Mouse (Mus musculus): ENCODE data around the gene Mag.

The Mag gene

DNA sequence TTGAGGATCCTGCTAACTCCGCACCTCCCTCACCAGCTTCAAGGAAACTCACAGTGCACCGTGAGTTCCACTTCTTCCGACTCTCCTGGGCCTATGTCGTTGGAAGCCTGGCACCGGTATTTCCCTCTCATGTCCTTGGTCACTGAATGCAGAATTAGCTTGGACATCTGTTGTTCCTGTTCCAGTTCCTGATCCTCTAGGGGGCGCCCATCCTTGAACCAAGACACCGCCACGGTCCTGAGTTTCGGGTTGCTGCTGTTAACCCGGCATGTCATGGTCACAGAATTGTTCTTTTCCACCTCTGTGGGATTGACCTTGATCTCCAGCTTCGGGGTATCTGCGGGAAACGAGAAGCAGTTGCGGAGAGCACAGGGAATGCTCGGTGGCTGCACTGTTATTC lies 41.6 kb downstream of the Mag start:
- DNase-seq (ENCODE audit: low spot score), result peak; percentile 13

DNA sequence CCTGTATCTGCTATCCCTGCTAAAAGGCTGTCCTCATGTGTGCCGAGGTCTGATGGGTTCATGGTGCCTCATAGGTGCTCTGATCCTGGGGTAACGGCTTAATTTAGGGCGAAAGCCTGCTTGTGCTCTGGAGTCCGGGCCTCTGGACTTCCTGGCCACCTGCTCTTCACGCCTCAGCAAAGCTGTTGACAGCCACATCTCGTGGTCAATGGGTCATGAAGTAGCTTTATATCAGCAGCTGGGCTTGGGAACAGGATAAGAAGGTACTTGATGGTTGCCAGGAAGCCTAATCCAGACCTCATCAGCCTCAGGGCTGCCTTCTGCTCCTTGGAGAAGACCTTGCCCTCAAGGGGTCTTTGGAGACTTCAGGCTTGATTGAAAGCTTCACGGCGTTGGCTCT lies 51.3 kb downstream of the Mag start:
- DNase-seq (ENCODE audit: low spot score), result no peak

DNA sequence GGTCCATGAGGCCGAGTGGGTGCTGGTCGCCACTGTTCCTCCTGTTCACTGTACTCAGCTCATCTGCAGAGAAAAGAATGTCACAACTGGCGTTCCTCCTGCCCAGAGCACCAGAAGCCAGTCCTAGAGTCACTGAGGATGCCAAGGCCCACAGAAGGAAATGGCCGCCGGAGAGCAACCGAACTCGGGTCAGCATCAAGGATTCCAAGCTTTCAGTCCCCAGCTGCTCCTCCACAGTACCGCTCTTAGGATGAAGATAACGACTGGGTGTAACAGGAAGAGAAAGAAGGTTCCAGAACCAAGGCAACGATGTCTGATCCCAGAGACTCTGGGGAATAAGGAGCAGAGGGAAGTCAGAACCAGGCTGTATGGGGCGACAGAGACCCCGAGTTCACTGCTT lies 53.2 kb downstream of the Mag start, which contains the start of gene Ffar1:
TSS of gene Ffar1 (minus strand) at position 101 of the 400 bp plus-strand sequence.
- no peak for DNase-seq (ENCODE audit: low spot score)

DNA sequence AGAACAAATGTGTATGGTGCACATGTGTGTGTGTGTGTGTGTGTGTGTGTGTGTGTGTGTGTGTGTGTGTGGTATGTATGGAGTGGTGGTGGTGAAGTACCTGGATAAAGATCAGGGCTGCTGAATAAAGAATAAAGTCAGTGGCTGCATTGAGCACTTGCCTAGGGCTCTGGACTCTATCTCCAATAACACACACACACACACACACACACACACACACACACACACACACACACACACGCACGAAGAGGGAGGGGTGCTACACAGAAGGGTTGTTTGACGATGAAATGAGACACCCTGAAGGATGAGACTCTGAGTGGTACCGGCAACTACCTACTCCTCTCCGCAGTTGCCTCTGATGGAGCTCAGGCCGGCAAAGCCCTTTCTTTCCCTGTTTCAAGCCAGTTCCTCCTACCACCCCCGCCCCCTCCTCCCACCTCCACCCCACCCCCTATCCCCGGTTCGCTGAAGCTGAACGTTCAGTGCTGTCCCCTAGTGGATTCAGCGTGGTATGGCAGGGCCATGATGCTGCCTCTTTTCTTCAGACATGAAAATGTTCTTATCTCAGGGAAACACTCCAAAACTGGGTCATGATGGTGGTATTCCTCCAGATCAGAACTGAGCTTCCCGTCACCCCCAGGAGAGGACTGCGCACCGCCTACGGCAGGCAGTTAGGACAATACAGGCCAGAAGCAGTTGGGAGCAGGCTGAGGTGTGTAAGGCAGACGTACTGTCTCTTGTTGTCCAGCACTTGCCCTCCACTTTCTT lies 54.9 kb downstream of the Mag start:
- peak; percentile 38 for DNase-seq (ENCODE audit: low spot score)

DNA sequence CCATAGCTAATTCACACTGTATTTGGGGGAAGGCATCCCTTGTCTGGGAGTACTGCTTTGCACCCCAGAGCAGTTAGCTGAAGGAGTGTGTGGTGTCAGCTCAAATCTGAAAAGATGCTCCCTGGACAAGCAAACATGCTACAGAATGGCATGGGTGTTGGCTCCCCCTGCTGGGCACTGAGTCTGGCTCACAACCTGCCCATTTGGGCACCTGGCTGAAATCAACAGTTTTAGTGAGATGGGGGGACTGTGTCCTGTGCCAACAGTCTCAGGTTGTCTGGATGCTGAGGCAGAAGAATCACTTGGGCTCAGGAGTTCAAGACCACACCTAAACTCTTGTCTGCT lies 55.4 kb downstream of the Mag start:
- DNase-seq (ENCODE audit: low spot score), result peak; percentile 82

DNA sequence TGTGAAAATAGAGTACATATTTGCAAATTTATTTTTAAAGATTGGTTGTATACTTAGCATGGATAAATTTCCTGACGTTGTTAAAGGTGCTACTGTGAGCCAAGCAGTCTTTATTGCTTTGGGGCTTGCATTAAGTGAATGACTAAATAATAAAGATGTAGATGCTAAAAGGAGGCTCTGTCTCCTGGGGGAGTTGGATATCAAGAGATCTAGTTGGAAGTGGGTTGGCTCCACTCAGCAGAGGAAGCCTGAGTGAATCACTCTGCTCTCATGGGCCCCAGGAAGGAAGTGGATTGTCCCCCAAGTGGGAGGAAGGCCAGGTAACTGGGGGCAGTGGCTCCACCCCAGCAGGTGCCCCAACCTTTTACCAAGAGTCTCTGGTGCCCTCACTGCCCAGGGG lies 56.9 kb downstream of the Mag start:
- no peak for DNase-seq (ENCODE audit: low spot score)

DNA sequence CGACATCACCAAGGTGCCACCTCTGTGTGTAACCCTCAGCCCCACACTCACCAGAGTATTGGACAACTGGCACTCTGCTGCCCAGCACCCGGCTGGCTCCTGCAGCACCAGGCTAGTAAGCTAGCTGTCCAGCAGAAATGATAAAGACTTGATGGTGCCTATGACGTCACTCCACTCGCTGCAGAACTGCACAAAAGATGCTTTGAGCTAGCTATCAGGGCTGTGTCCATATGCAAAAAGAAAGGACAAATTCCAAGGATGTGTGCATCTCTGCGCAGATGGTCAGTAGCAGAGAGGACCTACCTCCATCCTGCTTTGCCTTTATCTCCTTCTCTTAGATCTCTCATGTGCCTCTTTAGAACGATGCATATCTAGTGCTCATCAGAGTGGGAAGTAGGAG lies 58.6 kb downstream of the Mag start, which contains the start of gene Ffar3:
TSS of gene Ffar3 (minus strand) at position 101 of the 400 bp plus-strand sequence.
- peak; percentile 63 for DNase-seq (ENCODE audit: low spot score)

DNA sequence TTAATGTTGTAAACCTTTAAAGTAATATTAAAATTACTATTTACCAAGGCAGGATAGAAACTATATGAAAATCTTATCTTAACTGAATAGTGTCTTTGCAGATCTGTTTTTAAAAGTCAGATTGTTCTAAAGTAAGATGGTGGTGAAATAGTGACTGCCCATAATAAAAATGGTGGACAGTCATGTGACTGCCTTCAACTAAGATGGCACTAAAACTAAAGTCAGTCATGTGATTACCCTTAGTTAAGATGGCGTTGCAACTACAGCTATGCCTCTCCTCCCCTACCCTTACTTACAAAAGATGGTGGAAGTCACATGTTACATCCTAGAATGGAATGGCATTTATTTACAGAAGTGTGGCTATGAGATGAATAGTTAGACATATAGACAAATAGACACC lies 63.3 kb downstream of the Mag start:
- no peak for DNase-seq (ENCODE audit: low spot score)

Measured in MN1 (cell line).